Mouse (Mus musculus) brain, embryonic 14.5 days (tissue): ENCODE measurements around the gene Eif5.

Experiments
- CTCF ChIP-seq: fragments of 200-500 bp; IDR thresholded peaks from 2 replicates; pipeline ENCODE4 v1.5.1; 2012; ENCODE audit warnings: inconsistent platforms, mild to moderate bottlenecking, moderate library complexity, borderline replicate concordance; ENCODE audit not compliant: insufficient read depth, insufficient read length; ENCODE audit errors: extremely low read depth
- POLR2A ChIP-seq: fragments of 200-500 bp; IDR thresholded peaks from 2 replicates; pipeline ENCODE4 v1.6.1; 2012; ENCODE audit warnings: mild to moderate bottlenecking, inconsistent platforms, borderline replicate concordance; ENCODE audit not compliant: poor library complexity, insufficient read depth, insufficient read length, severe bottlenecking; ENCODE audit errors: extremely low read depth

DNA sequence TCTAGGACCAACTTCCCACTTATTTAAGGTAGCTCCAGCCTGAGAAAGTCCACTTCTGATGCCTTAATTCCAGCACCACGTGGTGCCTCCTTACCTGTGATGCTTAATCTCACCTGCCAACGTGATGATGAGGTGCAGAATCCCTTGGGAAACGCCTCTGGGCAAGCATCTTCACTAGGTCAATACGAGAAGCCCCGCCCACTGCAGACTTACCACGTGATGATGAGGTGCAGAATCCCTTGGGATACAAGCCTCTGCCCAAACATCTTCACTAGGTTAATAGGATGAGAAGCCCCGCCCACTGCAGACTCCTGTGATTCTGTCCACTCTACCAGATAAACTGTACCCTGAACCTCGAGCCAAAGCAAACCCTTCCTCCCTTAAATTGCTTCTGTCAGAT lies 8.6 kb upstream of the Eif5 start:
- TF ChIP-seq CTCF = no peak
- no peak for TF ChIP-seq POLR2A
